Mouse (Mus musculus): ENCODE results near the gene Rgs10. TPM values are rescaled to one million over a fixed set of nuclear protein-coding genes. Genes with fewer than 3 reads are reported as not detected.

Gene Rgs10
- total and polyA plus RNA-seq, 3 experiments, result 42.3 to 44.7 TPM; not detected in 1

GRCm38 (mm10) chr7:128421701-128422100 is 3.1 kb upstream of the Rgs10 start:
- H3K36me3 ChIP-seq (ENCODE audit: control insufficient read depth in 1 of 2, insufficient read depth in 2 of 2, low read length in 2 of 2), result no peaks in the 10 kb centered on the region
- no peak for DNase-seq (ENCODE audit: low read depth, low spot score)
- peaks cover 0 to 9% of the 10 kb centered on the region in 2 experiments; a peak in 1 of 4 replicates for H3K4me1 ChIP-seq (ENCODE audit: control insufficient read depth in 1 of 2, insufficient read depth in 2 of 2, low read length in 2 of 2)
- TF ChIP-seq ZNF384 (IDR thresholded peaks at IDR 0.05; ENCODE audit: low read depth, low read length) (no peak), TAL1 (IDR thresholded peaks at IDR 0.05; ENCODE audit: low read length) (no peak), MXI1 (IDR thresholded peaks at IDR 0.05; ENCODE audit: low read depth, low read length) (no peak), E2F4 (IDR thresholded peaks at IDR 0.05; ENCODE audit: borderline replicate concordance, low read depth, low read length) (no peak), CHD2 (IDR thresholded peaks at IDR 0.05; ENCODE audit: low read length) (no peak)
- H3K4me3 ChIP-seq (ENCODE audit: control insufficient read depth in 1 of 2, insufficient read depth in 1 of 2, low read depth in 2 of 2, low read length in 2 of 2), result no peak overlapping the region
- H3K27me3 ChIP-seq (ENCODE audit: control insufficient read depth in 1 of 2, insufficient read depth in 2 of 2, low read length in 2 of 2), result peaks cover 0 to 3% of the 10 kb centered on the region in 2 experiments; a peak in 1 of 4 replicates
- no peaks in the 10 kb centered on the region for H3K9me3 ChIP-seq (replicated peaks; ENCODE audit: insufficient read depth, low read length)
- no peak overlapping the region for H3K9ac ChIP-seq (ENCODE audit: control insufficient read depth, low read depth, low read length, poor library complexity, severe bottlenecking)
- H3K27ac ChIP-seq (ENCODE audit: control insufficient read depth, low read depth, low read length), result no peak overlapping the region
- peaks cover 2% of the 10 kb centered on the region for H3K79me2 ChIP-seq (ENCODE audit: control insufficient read depth, insufficient read depth, low read length, poor library complexity)

GRCm38 (mm10) chr7:128419690-128420089 is 1.1 kb upstream of the Rgs10 start:
- no peak overlapping the region for H3K9ac ChIP-seq (ENCODE audit: control insufficient read depth, low read depth, low read length, poor library complexity, severe bottlenecking)
- peaks cover 0 to 9% of the 10 kb centered on the region in 2 experiments; a peak in 2 of 4 replicates for H3K36me3 ChIP-seq (ENCODE audit: control insufficient read depth in 1 of 2, insufficient read depth in 2 of 2, low read length in 2 of 2)
- no peak for DNase-seq (ENCODE audit: low read depth, low spot score)
- no peaks in the 10 kb centered on the region for H3K9me3 ChIP-seq (replicated peaks; ENCODE audit: insufficient read depth, low read length)
- peaks cover 0 to 23% of the 10 kb centered on the region in 2 experiments; a peak in 3 of 4 replicates for H3K4me1 ChIP-seq (ENCODE audit: control insufficient read depth in 1 of 2, insufficient read depth in 2 of 2, low read length in 2 of 2)
- H3K27me3 ChIP-seq (ENCODE audit: control insufficient read depth in 1 of 2, insufficient read depth in 2 of 2, low read length in 2 of 2), result peaks cover 0 to 3% of the 10 kb centered on the region in 2 experiments; a peak in 1 of 4 replicates
- no peak overlapping the region for H3K4me3 ChIP-seq (ENCODE audit: control insufficient read depth in 1 of 2, insufficient read depth in 1 of 2, low read depth in 2 of 2, low read length in 2 of 2)
- H3K27ac ChIP-seq (ENCODE audit: control insufficient read depth, low read depth, low read length), result no peak overlapping the region
- TF ChIP-seq CTCF (IDR thresholded peaks at IDR 0.05 in 2 of 3, conservative IDR thresholded peaks at IDR 0.05 in 1 of 3; ENCODE audit: control insufficient read depth in 1 of 3, insufficient read depth in 1 of 3, low read depth in 2 of 3, low read length in 3 of 3, poor library complexity in 1 of 3, severe bottlenecking in 1 of 3), result no peak
- TF ChIP-seq CHD1 (IDR thresholded peaks at IDR 0.05; ENCODE audit: low read depth, low read length), result no peak
- no peak for TF ChIP-seq MEF2A (IDR thresholded peaks at IDR 0.05; ENCODE audit: extremely low read depth, insufficient replicate concordance, low read depth, low read length, poor library complexity, severe bottlenecking)
- TF ChIP-seq POLR2A (IDR thresholded peaks at IDR 0.05; ENCODE audit: control insufficient read depth in 1 of 2, insufficient read depth in 1 of 2, low read depth in 1 of 2, low read length in 2 of 2, poor library complexity in 1 of 2), result no peak
- no peak for TF ChIP-seq NRF1 (IDR thresholded peaks at IDR 0.05; ENCODE audit: insufficient read depth, low read depth, low read length, poor library complexity, severe bottlenecking)
- no peak for TF ChIP-seq POLR2AphosphoS5 (IDR thresholded peaks at IDR 0.05; ENCODE audit: borderline replicate concordance, low read depth, low read length)
- TF ChIP-seq ZKSCAN1 (IDR thresholded peaks at IDR 0.05; ENCODE audit: low read depth, low read length), result no peak
- TF ChIP-seq MAX (IDR thresholded peaks at IDR 0.05; ENCODE audit: low read length), result no peak
- TF ChIP-seq GABPA (IDR thresholded peaks at IDR 0.05; ENCODE audit: low read depth, low read length), result no peak
- no peak for TF ChIP-seq MYB (IDR thresholded peaks at IDR 0.05; ENCODE audit: low read depth, low read length)
- no peak for TF ChIP-seq MYC (IDR thresholded peaks at IDR 0.05; ENCODE audit: low read depth, low read length)
- TF ChIP-seq TCF12 (IDR thresholded peaks at IDR 0.05; ENCODE audit: low read depth, low read length), result no peak
- TF ChIP-seq RAD21 (IDR thresholded peaks at IDR 0.05; ENCODE audit: low read depth, low read length), result no peak
- TF ChIP-seq ETS1 (IDR thresholded peaks at IDR 0.05; ENCODE audit: low read depth, low read length), result no peak
- TF ChIP-seq SMC3 (IDR thresholded peaks at IDR 0.05; ENCODE audit: low read depth, low read length), result no peak
- TF ChIP-seq ZNF384 (IDR thresholded peaks at IDR 0.05; ENCODE audit: low read depth, low read length), result no peak
- TF ChIP-seq KAT2A (conservative IDR thresholded peaks at IDR 0.05; ENCODE audit: low read depth, low read length), result no peak
- no peak for TF ChIP-seq UBTF (IDR thresholded peaks at IDR 0.05; ENCODE audit: borderline replicate concordance, insufficient read depth, low read depth, low read length)
- peaks cover 2% of the 10 kb centered on the region for H3K79me2 ChIP-seq (ENCODE audit: control insufficient read depth, insufficient read depth, low read length, poor library complexity)

Data from MEL (cell line).